Mouse (Mus musculus): Measurements from ENCODE around the gene Lrch4. TPM values are rescaled to one million over a fixed set of nuclear protein-coding genes. Genes with fewer than 3 reads are reported as not detected.
A peak's percentile ranks its signal among the peaks of the same experiment; 100 is the strongest.

Lrch4 gene
- polyA plus RNA-seq, 1 experiment from 2014 or later, result 39.2 TPM

DNA sequence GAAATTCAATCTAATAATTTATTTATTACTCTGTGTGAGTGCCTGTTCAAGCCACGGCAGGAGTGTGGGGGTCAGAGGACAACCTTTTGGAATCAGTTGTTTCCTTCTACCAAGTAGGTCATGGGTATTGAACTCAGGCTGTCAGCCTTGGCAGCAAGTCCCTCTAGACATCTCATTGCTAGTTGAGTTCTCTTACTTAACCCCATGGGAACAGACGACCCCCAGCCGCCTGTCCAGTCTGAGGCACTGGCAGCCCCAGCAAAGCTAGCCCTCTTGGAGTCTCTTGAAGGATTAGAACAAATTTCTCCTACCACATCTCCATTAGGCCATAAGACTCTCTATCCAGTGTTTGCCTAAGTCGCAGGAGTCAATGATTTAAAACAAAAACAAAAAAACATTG lies 50.8 kb downstream of the Lrch4 start:
- H3K9me3 ChIP-seq (ENCODE audit: control insufficient read depth, low read depth, low read length), result no peaks in the 10 kb centered on the region
- WGBS, result 75% methylated on average over 4 of the region's 4 CpGs
- ATAC-seq (ENCODE audit: insufficient number of reproducible peaks, insufficient read depth, low FRiP score, low read depth), result no peak
- no peaks in the 10 kb centered on the region for H3K27me3 ChIP-seq (ENCODE audit: control insufficient read depth, insufficient read depth, low read length)
- H3K9ac ChIP-seq (replicated peaks; ENCODE audit: low read depth, low read length), result no peak overlapping the region
- H3K4me1 ChIP-seq (ENCODE audit: control insufficient read depth, insufficient read depth, low read length), result peaks cover 6% of the 10 kb centered on the region
- no peaks in the 10 kb centered on the region for H3K36me3 ChIP-seq (ENCODE audit: control insufficient read depth, insufficient read depth, low read length)
- no peak overlapping the region for H3K4me2 ChIP-seq (replicated peaks; ENCODE audit: low read depth, low read length)
- H3K27ac ChIP-seq (ENCODE audit: low read length), result no peak overlapping the region
- no peak overlapping the region for H3K4me3 ChIP-seq (ENCODE audit: low read depth, low read length)

DNA sequence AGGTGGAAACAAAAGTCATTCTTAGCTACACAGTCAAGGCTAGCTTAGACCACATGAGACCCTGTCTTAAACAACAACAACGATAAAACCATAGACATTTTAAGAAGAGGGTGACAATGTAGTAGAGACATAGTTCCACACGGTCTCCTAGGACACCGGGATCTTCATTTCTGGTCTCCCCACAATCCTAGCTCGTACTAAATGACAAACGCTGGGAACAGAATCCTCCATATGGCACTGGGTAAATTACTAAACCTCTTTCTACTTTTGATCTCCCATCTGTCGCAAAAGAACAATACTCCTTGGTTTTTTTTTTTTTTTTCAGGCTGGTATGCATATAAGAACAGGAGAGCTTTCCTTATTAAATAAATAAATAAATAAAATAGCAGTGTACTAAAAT lies 53.6 kb downstream of the Lrch4 start:
- no peak for ATAC-seq (ENCODE audit: insufficient number of reproducible peaks, insufficient read depth, low FRiP score, low read depth)
- 91% methylated on average over 6 of the region's 6 CpGs for WGBS
- no peak overlapping the region for H3K4me2 ChIP-seq (replicated peaks; ENCODE audit: low read depth, low read length)

DNA sequence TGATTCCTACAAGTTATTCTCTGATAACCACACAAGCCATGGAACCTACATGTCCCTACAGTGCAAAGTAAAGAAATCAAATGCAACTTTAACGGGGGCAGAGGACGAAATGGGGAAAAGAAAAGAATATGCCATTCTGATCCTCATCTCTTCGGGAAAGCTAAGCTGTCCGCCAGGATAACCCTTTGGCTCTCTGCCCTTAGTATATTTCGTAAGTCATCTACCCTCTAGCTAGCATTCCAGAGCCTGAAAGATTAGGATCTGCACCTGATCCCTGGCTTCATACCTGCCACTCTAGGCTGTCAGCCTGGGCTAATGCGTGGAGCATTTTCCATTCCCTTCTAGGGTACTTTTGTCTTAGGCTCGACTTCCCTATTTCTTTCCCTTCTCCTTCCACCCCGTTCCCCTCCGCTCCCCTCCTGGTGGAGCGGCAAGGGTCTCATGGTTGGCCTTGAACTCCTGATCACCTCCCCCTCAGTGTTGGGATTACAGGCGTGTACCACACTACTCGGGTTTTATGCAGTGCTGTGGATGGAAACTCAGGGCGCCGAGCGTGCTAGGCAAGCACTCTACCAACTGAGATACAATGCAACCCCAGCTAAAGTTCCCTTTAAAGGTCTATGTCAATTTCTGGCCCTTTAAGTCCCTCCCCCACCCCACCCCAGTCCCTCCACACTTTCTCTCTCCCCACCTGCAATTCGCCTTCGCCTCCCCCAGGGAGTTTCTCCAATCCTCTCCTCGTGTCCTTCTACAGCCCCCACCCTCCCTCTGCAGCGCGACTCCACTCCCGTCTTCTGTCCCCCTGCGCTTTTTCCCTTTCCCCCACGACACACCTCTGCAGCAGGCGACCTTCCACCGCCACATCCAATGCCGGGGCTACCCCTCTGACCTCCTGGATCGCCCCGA lies 54.7 kb downstream of the Lrch4 start:
- H3K4me3 ChIP-seq (ENCODE audit: low read depth, low read length), result peak overlapping the region; percentile 71
- H3K9me3 ChIP-seq (ENCODE audit: control insufficient read depth, low read depth, low read length), result no peaks in the 10 kb centered on the region
- H3K4me1 ChIP-seq (ENCODE audit: control insufficient read depth, insufficient read depth, low read length), result peaks cover 6% of the 10 kb centered on the region
- H3K36me3 ChIP-seq (ENCODE audit: control insufficient read depth, insufficient read depth, low read length), result no peaks in the 10 kb centered on the region
- H3K4me2 ChIP-seq (replicated peaks; ENCODE audit: low read depth, low read length), result peak overlapping the region; percentile 95
- H3K27ac ChIP-seq (ENCODE audit: low read length), result peak overlapping the region; percentile 63; the same call in 1 of the 2 replicates
- 9% methylated on average over 28 of the region's 28 CpGs for WGBS
- H3K9ac ChIP-seq (replicated peaks; ENCODE audit: low read depth, low read length), result peak overlapping the region; percentile 53
- no peak for ATAC-seq (ENCODE audit: insufficient number of reproducible peaks, insufficient read depth, low FRiP score, low read depth)
- H3K27me3 ChIP-seq (ENCODE audit: control insufficient read depth, insufficient read depth, low read length), result no peaks in the 10 kb centered on the region

More for the DNA sequence above, 53.6 kb downstream of the Lrch4 start:
- no peaks in the 10 kb centered on the region for H3K27me3 ChIP-seq (ENCODE audit: control insufficient read depth, insufficient read depth, low read length)
- H3K27ac ChIP-seq (ENCODE audit: low read length), result no peak overlapping the region
- H3K4me1 ChIP-seq (ENCODE audit: control insufficient read depth, insufficient read depth, low read length), result peaks cover 6% of the 10 kb centered on the region
- no peaks in the 10 kb centered on the region for H3K36me3 ChIP-seq (ENCODE audit: control insufficient read depth, insufficient read depth, low read length)
- H3K9me3 ChIP-seq (ENCODE audit: control insufficient read depth, low read depth, low read length), result no peaks in the 10 kb centered on the region
- H3K9ac ChIP-seq (replicated peaks; ENCODE audit: low read depth, low read length), result no peak overlapping the region
- no peak overlapping the region for H3K4me3 ChIP-seq (ENCODE audit: low read depth, low read length)

DNA sequence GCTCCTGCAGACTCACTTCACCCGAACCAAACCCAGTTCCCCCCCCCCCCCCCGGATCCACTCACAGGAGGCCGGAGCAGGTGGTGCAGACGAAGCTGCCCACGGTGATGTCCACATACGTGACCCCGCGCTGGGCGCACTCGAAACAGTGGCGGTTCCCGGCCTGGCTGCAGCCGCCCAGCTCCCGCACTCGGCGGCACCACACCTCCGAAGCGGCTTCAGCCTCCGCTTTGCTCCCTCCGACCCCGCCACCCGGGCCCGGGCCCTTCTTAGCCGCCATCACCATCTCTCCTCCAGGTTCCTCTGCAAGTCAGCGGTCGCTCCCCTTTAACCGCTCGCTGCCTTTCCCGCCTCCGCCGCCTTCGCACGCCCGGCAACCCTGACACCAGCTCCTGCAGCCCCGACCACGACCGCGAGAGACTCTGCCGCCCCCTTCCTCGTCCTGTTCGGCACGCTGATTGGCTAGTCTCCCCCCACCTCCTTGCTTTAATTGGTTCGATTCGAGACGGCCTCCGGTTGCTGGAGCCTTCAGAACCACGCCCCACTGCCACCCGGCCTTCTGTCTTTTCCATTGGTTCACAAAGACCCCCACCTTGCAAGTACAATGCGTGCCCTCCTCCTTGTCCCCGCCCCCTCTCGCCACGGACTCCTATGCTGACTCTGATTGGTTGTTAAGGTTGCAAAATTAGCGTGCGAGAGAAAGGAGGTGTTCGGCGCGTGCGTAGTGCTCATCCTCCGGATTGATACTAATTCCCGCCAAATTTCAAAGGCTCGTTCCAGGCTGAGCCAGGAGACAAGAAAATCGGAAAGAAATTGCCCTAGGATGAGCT lies 55.6 kb downstream of the Lrch4 start, which contains the start of gene Agfg2:
TSS of gene Agfg2 (minus strand) at position 433 of the 830 bp plus-strand sequence.
- peak; percentile 99 for ATAC-seq (ENCODE audit: insufficient number of reproducible peaks, insufficient read depth, low FRiP score, low read depth)
- peak within 1 kb of the TSS; percentile 63; the same call in 1 of the 2 replicates for H3K27ac ChIP-seq (ENCODE audit: low read length)
- H3K9ac ChIP-seq (replicated peaks; ENCODE audit: low read depth, low read length), result peak within 1 kb of the TSS; percentile 53
- under 1% methylated on average over 60 of the region's 62 CpGs for WGBS
- peak within 1 kb of the TSS; percentile 71 for H3K4me3 ChIP-seq (ENCODE audit: low read depth, low read length)
- no peaks in the 10 kb centered on the region for H3K27me3 ChIP-seq (ENCODE audit: control insufficient read depth, insufficient read depth, low read length)
- no peaks in the 10 kb centered on the region for H3K36me3 ChIP-seq (ENCODE audit: control insufficient read depth, insufficient read depth, low read length)
- peak within 1 kb of the TSS; percentile 95 for H3K4me2 ChIP-seq (replicated peaks; ENCODE audit: low read depth, low read length)
- H3K9me3 ChIP-seq (ENCODE audit: control insufficient read depth, low read depth, low read length), result no peaks in the 10 kb centered on the region
- peaks cover 6% of the 10 kb centered on the region for H3K4me1 ChIP-seq (ENCODE audit: control insufficient read depth, insufficient read depth, low read length)

DNA sequence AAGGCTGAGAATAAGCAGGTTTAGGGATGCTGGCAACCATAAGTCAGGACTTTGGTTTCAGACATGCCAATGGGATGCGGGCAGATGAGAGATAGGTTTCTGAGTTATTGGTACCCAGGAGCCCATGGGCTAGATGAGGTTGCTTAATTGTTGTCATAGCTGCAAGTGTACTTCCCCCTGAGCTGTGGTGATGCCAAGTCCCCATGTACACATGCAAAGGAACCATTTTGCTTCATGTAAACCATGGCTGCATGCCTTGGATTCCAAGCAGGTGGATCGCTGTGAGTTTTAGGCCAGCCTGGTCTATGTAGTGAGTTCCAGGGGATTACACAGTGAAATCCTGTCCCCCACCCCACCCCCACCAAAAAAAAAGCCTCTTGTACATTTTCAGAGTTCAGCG lies 56.7 kb downstream of the Lrch4 start:
- Histone ChIP-seq H3K4me2 (replicated peaks; ENCODE audit: low read depth, low read length) (no peak overlapping the region), H3K4me1 (ENCODE audit: control insufficient read depth, insufficient read depth, low read length) (peaks cover 6% of the 10 kb centered on the region), H3K36me3 (ENCODE audit: control insufficient read depth, insufficient read depth, low read length) (no peaks in the 10 kb centered on the region), H3K9me3 (ENCODE audit: control insufficient read depth, low read depth, low read length) (no peaks in the 10 kb centered on the region), H3K4me3 (ENCODE audit: low read depth, low read length) (no peak overlapping the region), H3K27ac (ENCODE audit: low read length) (no peak overlapping the region), H3K9ac (replicated peaks; ENCODE audit: low read depth, low read length) (no peak overlapping the region), H3K27me3 (ENCODE audit: control insufficient read depth, insufficient read depth, low read length) (no peaks in the 10 kb centered on the region)
- WGBS, result 91% methylated on average over 3 of the region's 3 CpGs
- ATAC-seq (ENCODE audit: insufficient number of reproducible peaks, insufficient read depth, low FRiP score, low read depth), result no peak

DNA sequence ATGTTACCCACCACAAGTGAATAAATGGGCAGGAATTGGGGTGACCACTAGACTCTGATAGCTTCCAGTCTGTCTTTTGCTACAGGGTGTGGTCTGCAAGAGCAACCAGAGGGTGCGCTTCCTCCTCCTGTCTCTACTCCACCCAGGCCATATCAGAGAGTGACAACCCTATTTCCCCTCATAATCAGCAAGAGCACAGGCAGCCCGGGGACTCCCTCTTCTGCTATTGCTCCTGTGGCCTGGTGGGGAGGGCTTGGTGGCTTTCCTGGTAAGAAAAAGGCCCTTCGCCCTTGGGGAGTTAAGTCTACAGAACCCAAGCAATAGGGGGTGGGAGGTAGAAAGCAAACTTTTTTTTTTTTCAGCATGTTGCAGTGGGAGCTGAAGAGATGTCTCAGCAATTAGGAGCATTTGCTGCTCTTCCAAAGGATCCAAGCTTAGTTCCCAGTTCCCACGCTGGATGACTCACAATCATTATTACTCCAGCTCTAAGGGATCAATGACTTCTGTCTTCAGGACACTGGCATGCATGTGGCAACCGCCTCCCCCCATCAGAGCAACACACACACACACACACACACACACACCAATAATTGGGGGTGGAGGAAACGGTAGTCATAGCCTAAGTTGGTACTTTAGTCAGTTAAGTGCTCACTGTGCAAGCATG lies 57.3 kb downstream of the Lrch4 start:
- Histone ChIP-seq H3K9ac (replicated peaks; ENCODE audit: low read depth, low read length) (no peak overlapping the region), H3K4me1 (ENCODE audit: control insufficient read depth, insufficient read depth, low read length) (peaks cover 6% of the 10 kb centered on the region), H3K4me2 (replicated peaks; ENCODE audit: low read depth, low read length) (no peak overlapping the region), H3K9me3 (ENCODE audit: control insufficient read depth, low read depth, low read length) (no peaks in the 10 kb centered on the region), H3K36me3 (ENCODE audit: control insufficient read depth, insufficient read depth, low read length) (no peaks in the 10 kb centered on the region), H3K27me3 (ENCODE audit: control insufficient read depth, insufficient read depth, low read length) (no peaks in the 10 kb centered on the region), H3K4me3 (ENCODE audit: low read depth, low read length) (no peak overlapping the region), H3K27ac (ENCODE audit: low read length) (no peak overlapping the region)
- peak; percentile 20; the same call in 1 of the 2 replicates for ATAC-seq (ENCODE audit: insufficient number of reproducible peaks, insufficient read depth, low FRiP score, low read depth)
- WGBS, result 77% methylated on average over 6 of the region's 6 CpGs

DNA sequence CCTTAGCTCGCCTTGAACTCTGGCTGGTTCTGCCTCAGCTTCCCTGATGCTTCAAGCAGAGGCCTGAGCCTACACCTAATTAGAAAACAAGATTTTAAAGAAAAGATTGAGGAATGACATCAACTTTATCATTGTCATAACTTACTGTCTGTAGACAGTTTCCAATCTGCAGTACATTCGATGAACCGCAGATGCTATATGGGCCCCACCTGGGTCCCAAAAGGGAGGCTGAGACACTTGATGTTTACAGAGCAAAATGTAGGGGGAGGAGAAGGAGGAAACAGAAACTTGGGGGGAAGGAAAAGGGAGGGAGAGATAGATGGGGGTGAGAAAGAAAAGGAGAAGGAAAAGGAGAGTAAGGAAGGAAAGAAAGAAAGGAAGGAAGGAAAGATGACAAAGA lies 61.1 kb downstream of the Lrch4 start:
- Histone ChIP-seq H3K27me3 (ENCODE audit: control insufficient read depth, insufficient read depth, low read length) (no peaks in the 10 kb centered on the region), H3K4me2 (replicated peaks; ENCODE audit: low read depth, low read length) (no peak overlapping the region), H3K27ac (ENCODE audit: low read length) (no peak overlapping the region), H3K9me3 (ENCODE audit: control insufficient read depth, low read depth, low read length) (no peaks in the 10 kb centered on the region), H3K36me3 (ENCODE audit: control insufficient read depth, insufficient read depth, low read length) (no peaks in the 10 kb centered on the region), H3K9ac (replicated peaks; ENCODE audit: low read depth, low read length) (no peak overlapping the region), H3K4me1 (ENCODE audit: control insufficient read depth, insufficient read depth, low read length) (no peaks in the 10 kb centered on the region), H3K4me3 (ENCODE audit: low read depth, low read length) (no peak overlapping the region)
- ATAC-seq (ENCODE audit: insufficient number of reproducible peaks, insufficient read depth, low FRiP score, low read depth), result no peak
- 68% methylated on average over 3 of the region's 3 CpGs for WGBS

DNA sequence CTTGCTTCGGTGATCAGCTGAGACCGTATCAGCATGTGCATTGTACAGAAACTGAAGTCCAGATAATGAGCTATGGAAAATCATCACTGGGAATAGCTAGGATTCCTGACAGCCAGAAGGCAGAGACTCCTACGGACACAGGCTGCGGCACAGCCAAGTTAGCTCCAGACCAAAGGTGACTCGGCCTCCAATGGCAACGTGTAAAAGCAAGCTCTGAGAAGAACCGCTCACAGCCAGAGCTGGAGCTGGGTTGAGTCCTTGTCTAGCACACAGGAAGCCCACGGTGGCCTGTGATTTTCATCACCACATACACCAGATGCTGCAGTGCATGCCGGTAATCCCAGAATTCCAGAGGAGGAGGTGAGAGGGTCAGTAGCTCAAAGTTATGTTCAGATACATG lies 61.6 kb downstream of the Lrch4 start:
- Histone ChIP-seq H3K4me3 (ENCODE audit: low read depth, low read length) (no peak overlapping the region), H3K27me3 (ENCODE audit: control insufficient read depth, insufficient read depth, low read length) (no peaks in the 10 kb centered on the region)
- 48% methylated on average over 9 of the region's 9 CpGs for WGBS

More for the DNA sequence above, 61.6 kb downstream of the Lrch4 start:
- H3K36me3 ChIP-seq (ENCODE audit: control insufficient read depth, insufficient read depth, low read length), result no peaks in the 10 kb centered on the region
- H3K9ac ChIP-seq (replicated peaks; ENCODE audit: low read depth, low read length), result no peak overlapping the region
- no peak overlapping the region for H3K4me2 ChIP-seq (replicated peaks; ENCODE audit: low read depth, low read length)
- no peak overlapping the region for H3K27ac ChIP-seq (ENCODE audit: low read length)
- ATAC-seq (ENCODE audit: insufficient number of reproducible peaks, insufficient read depth, low FRiP score, low read depth), result no peak
- no peaks in the 10 kb centered on the region for H3K9me3 ChIP-seq (ENCODE audit: control insufficient read depth, low read depth, low read length)
- H3K4me1 ChIP-seq (ENCODE audit: control insufficient read depth, insufficient read depth, low read length), result no peaks in the 10 kb centered on the region
